Mouse (Mus musculus): ENCODE results near the gene Ncf1. TPM values are rescaled to one million over a fixed set of nuclear protein-coding genes. Genes with fewer than 3 reads are reported as not detected.

Gene Ncf1
- polyA plus RNA-seq, 1 experiment from 2014 or later, result 12.3 TPM

DNA sequence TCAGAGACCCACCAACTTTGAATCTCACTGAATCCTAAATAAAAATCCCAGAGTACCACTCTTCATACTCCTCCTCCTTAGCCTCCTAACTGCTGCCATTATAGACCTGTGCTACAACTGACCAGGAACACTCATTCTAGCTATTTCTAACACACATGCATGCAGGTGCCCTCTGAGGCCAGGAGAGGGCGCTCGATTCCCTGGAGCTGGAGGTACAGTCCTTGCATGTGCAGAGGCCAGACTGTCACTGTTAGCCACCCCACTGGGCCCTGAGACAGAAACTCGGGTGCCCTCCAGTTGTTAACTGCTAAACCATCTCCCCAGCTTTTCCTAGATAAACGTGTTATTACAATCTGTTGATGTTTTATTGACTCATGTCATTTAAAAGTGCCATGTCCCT lies 56.2 kb downstream of the Ncf1 start:
- no peak for ATAC-seq (ENCODE audit: insufficient number of reproducible peaks, low FRiP score, low TSS enrichment, low read depth)
- Histone ChIP-seq H3K4me3 (no peak overlapping the region), H3K27ac (no peak overlapping the region), H3K4me1 (peaks cover 14% of the 10 kb centered on the region), H3K4me2 (no peak overlapping the region), H3K36me3 (peaks cover 33% of the 10 kb centered on the region), H3K9ac (no peak overlapping the region), H3K27me3 (no peaks in the 10 kb centered on the region), H3K9me3 (no peaks in the 10 kb centered on the region)
- 41% methylated on average over 4 of the region's 4 CpGs for WGBS

DNA sequence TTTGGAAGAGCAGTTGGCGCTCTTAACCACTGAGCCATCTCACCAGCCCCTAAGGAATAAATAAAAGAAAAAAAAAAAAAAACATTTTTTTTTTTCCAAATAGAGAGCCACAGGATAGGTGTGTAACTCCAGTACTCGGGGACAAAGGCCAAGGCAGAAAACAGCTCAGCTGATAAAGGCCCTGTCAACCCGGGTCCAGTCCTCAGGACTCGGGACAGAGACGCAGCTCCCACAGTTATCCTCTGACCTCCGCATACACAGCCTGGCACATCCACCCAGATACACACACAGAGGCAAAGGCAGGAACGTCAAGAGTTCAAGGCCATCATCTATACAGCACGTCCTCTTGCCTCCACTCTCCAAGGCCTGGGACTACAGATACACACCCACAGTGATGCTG lies 59.3 kb downstream of the Ncf1 start:
- Histone ChIP-seq H3K36me3 (peaks cover 52% of the 10 kb centered on the region), H3K9ac (no peak overlapping the region), H3K4me1 (peaks cover 6% of the 10 kb centered on the region), H3K4me3 (no peak overlapping the region), H3K4me2 (no peak overlapping the region), H3K27ac (no peak overlapping the region), H3K9me3 (no peaks in the 10 kb centered on the region), H3K27me3 (no peaks in the 10 kb centered on the region)
- 96% methylated on average over 8 of the region's 8 CpGs for WGBS
- ATAC-seq (ENCODE audit: insufficient number of reproducible peaks, low FRiP score, low TSS enrichment, low read depth), result no peak

Other genes with a start within 250 kb of the Ncf1 start
- 8.5 and 9.4 TPM in 2 replicates for gene Castor2, start 129.9 kb downstream of the Ncf1 start, polyA plus RNA-seq (2015; fragmentation: Nextera tagmentation; extraction: Ambion mirVana)
- gene Rcc1l, start 52.9 kb downstream of the Ncf1 start, polyA plus RNA-seq (2015; fragmentation: Nextera tagmentation; extraction: Ambion mirVana), result 27.4 and 30.3 TPM in 2 replicates
- gene Gtf2ird2, start 45.6 kb downstream of the Ncf1 start, polyA plus RNA-seq (2015; fragmentation: Nextera tagmentation; extraction: Ambion mirVana), result 7.6 and 8.4 TPM in 2 replicates
- gene Gtf2i, start 85.1 kb upstream of the Ncf1 start, polyA plus RNA-seq (2015; fragmentation: Nextera tagmentation; extraction: Ambion mirVana), result 164 and 170 TPM in 2 replicates
- gene Gtf2ird1, start 227.1 kb upstream of the Ncf1 start, polyA plus RNA-seq (2015; fragmentation: Nextera tagmentation; extraction: Ambion mirVana), result 93.5 and 102 TPM in 2 replicates

Data from limb, embryonic 15.5 days (tissue).